Mouse (Mus musculus) neural tube, embryonic 12.5 days (tissue): ENCODE data around the gene Zcchc2. TPM values are rescaled to one million over a fixed set of nuclear protein-coding genes. Genes with fewer than 3 reads are reported as not detected.

Experiments
- ATAC-seq: fragments of 200-750 bp; cut with Nextera tagmentation; 2 replicates; pipeline ENCODE4 v1.8.0; 2017; ENCODE audit warnings: low read depth, mild to moderate bottlenecking, moderate TSS enrichment, moderate library complexity; ENCODE audit not compliant: low FRiP score
- H3K27ac ChIP-seq: fragments of 300-500 bp; sonication (generic); 2 replicates; pipeline ENCODE4 v1.5.1; 2016
- H3K27me3 ChIP-seq: fragments of 300-500 bp; sonication (generic); replicated peaks from 2 replicates; pipeline ENCODE4 v1.6.1; 2016; ENCODE audit warnings: mild to moderate bottlenecking
- H3K36me3 ChIP-seq: fragments of 300-500 bp; sonication (generic); 2 replicates; pipeline ENCODE4 v1.6.1; 2016; ENCODE audit warnings: mild to moderate bottlenecking
- H3K4me1 ChIP-seq: fragments of 300-500 bp; sonication (generic); 2 replicates; pipeline ENCODE4 v1.6.1; 2016
- H3K4me2 ChIP-seq: fragments of 300-500 bp; sonication (generic); replicated peaks from 2 replicates; pipeline ENCODE4 v1.6.1; 2016; ENCODE audit warnings: mild to moderate bottlenecking
- H3K4me3 ChIP-seq: fragments of 300-500 bp; sonication (generic); 2 replicates; pipeline ENCODE4 v1.5.1; 2016
- H3K9ac ChIP-seq: fragments of 300-500 bp; sonication (generic); 2 replicates; pipeline ENCODE4 v1.6.1; 2016; ENCODE audit warnings: mild to moderate bottlenecking
- H3K9me3 ChIP-seq: fragments of 300-500 bp; sonication (generic); 2 replicates; pipeline ENCODE4 v1.6.1; 2016; ENCODE audit warnings: mild to moderate bottlenecking
- WGBS: fragments of 180-500 bp; shearing (Covaris S2); methylation state at CpG from one replicate; pipeline ENCODE4 v1.1.7; 2016; 5-methylcytosine and 5-hydroxymethylcytosine counted together
- polyA plus RNA-seq: library from polyadenylated mRNA; unstranded; fragments of >200 nt; fragmentation: Nextera tagmentation; extraction: Ambion mirVana; gene quantifications from 2 replicates; pipeline ENCODE4 v1.2.1, GENCODE M21; 2016

Gene Zcchc2
- polyA plus RNA-seq, 1 experiment from 2014 or later: 1.9 TPM

GRCm38 (mm10) chr1:105991931-105992837 lies 2.0 kb downstream of the Zcchc2 start:
- 25% methylated on average over 17 of the region's 17 CpGs for WGBS
- Histone ChIP-seq H3K27me3 (no peaks in the 10 kb centered on the region), H3K9me3 (no peaks in the 10 kb centered on the region), H3K36me3 (no peaks in the 10 kb centered on the region), H3K4me2 (peak overlapping the region; percentile 98), H3K4me3 (peak overlapping the region; percentile 76), H3K9ac (peak overlapping the region; percentile 75; the same call in 1 of the 2 replicates), H3K4me1 (peaks cover 23% of the 10 kb centered on the region), H3K27ac (no peak overlapping the region)
- ATAC-seq: no peak

DNA sequence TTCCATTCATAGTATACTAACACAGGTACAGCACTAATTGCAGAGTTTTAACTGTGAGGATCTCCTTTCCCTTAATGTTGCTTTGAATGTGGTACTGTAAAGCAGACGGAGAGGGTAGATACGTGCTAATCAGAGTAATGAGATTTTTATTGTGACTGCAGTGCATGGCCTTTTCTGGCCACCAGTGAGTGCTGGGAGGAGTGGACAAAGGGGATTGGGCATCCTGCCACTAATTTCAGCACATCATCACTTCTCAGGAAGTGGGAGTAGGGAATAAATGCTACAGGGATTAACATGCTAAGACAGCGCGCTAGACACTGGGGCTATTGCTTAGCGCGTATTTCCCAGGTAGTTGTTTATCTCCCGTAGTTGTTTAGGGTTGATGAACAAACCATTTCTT lies 3.0 kb downstream of the Zcchc2 start:
- H3K4me1 ChIP-seq: peaks cover 23% of the 10 kb centered on the region
- H3K9ac ChIP-seq: 0 out of 2 replicates have a peak overlapping the region, but pooled peaks have one; percentile 65
- no peak for ATAC-seq
- no peaks in the 10 kb centered on the region for H3K36me3 ChIP-seq
- 9% methylated on average over 7 of the region's 7 CpGs for WGBS
- peak overlapping the region; percentile 75 for H3K4me3 ChIP-seq
- no peaks in the 10 kb centered on the region for H3K9me3 ChIP-seq
- peak overlapping the region; percentile 98 for H3K4me2 ChIP-seq
- H3K27me3 ChIP-seq: no peaks in the 10 kb centered on the region
- no peak overlapping the region for H3K27ac ChIP-seq

- Histone ChIP-seq H3K36me3 (no peaks in the 10 kb centered on the region), H3K4me1 (peaks cover 23% of the 10 kb centered on the region), H3K27me3 (no peaks in the 10 kb centered on the region), H3K27ac (no peak overlapping the region), H3K4me3 (peak overlapping the region; percentile 75), H3K9me3 (no peaks in the 10 kb centered on the region), H3K9ac (peak overlapping the region; percentile 65), H3K4me2 (peak overlapping the region; percentile 98)
- WGBS: under 1% methylated on average over 37 of the region's 37 CpGs
- peak; percentile 62 for ATAC-seq
These were observed 3.5 kb downstream of the Zcchc2 start for GRCm38 (mm10) chr1:105993601-105994209.

DNA sequence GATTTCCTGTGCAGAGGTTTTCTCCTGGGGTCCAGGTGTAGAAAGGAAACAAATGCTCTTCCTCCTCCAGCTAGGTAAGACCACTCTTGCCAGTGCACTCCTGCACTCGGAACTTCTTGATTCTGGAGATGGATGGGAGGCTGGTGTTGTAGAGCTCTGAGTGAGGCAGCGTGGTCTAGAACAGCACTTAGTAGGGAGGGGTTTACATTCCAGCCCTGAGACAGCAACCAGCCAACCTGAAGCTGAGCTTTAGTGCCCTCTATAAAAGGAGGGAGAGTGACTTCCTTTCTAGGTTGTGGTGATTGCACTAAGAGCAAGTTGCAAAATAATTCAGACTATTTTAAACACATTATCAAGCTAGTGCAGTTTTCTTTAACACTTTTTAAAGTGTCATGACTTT lies 5.8 kb downstream of the Zcchc2 start:
- H3K9me3 ChIP-seq: no peaks in the 10 kb centered on the region
- ATAC-seq: no peak
- no peak overlapping the region for H3K4me2 ChIP-seq
- H3K4me1 ChIP-seq: peaks cover 23% of the 10 kb centered on the region
- no peaks in the 10 kb centered on the region for H3K36me3 ChIP-seq
- H3K9ac ChIP-seq: no peak overlapping the region
- H3K27ac ChIP-seq: no peak overlapping the region
- H3K4me3 ChIP-seq: no peak overlapping the region
- WGBS: 45% methylated on average over 2 of the region's 2 CpGs
- no peaks in the 10 kb centered on the region for H3K27me3 ChIP-seq

- Histone ChIP-seq H3K36me3 (no peaks in the 10 kb centered on the region), H3K27ac (no peak overlapping the region), H3K4me1 (peaks cover 13% of the 10 kb centered on the region), H3K9me3 (no peaks in the 10 kb centered on the region), H3K9ac (no peak overlapping the region), H3K27me3 (no peaks in the 10 kb centered on the region), H3K4me2 (no peak overlapping the region), H3K4me3 (no peak overlapping the region)
- 64% methylated on average over 3 of the region's 3 CpGs for WGBS
- ATAC-seq: no peak
These were observed 7.1 kb downstream of the Zcchc2 start for GRCm38 (mm10) chr1:105997282-105997681.

- H3K4me1 ChIP-seq: no peaks in the 10 kb centered on the region
- ATAC-seq: no peak
- no peak overlapping the region for H3K9ac ChIP-seq
- H3K4me2 ChIP-seq: no peak overlapping the region
- H3K27ac ChIP-seq: no peak overlapping the region
- H3K9me3 ChIP-seq: no peaks in the 10 kb centered on the region
- no peak overlapping the region for H3K4me3 ChIP-seq
- peaks cover 8% of the 10 kb centered on the region for H3K36me3 ChIP-seq
- no peaks in the 10 kb centered on the region for H3K27me3 ChIP-seq
- 93% methylated on average over 2 of the region's 2 CpGs for WGBS
These were observed 9.6 kb downstream of the Zcchc2 start for GRCm38 (mm10) chr1:105999802-106000201.

DNA sequence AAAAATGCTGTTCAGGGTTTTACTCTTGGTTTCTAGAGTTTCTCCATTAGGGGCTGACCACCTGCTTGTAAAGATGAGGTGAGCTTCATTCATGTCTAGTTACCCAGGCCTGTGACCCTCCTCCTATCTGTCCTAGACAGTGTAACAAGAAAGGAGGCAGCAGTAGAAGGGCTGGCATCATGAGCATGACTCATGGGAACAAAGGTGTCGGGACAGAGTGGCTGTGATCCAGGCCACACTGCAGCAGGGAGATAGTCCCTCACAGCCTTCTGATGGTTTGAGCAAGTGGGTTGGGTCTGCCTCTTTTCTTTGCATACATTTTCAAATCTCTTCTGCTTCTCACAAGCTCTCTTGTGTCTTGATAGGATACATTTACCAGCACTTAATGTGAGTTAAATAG lies 17.4 kb downstream of the Zcchc2 start:
- no peak for ATAC-seq
- 84% methylated on average over 1 of the region's 1 CpGs for WGBS
- Histone ChIP-seq H3K4me3 (no peak overlapping the region), H3K4me2 (no peak overlapping the region), H3K9me3 (no peaks in the 10 kb centered on the region), H3K9ac (no peak overlapping the region), H3K36me3 (peaks cover 15% of the 10 kb centered on the region), H3K27ac (no peak overlapping the region), H3K27me3 (no peaks in the 10 kb centered on the region), H3K4me1 (no peaks in the 10 kb centered on the region)

DNA sequence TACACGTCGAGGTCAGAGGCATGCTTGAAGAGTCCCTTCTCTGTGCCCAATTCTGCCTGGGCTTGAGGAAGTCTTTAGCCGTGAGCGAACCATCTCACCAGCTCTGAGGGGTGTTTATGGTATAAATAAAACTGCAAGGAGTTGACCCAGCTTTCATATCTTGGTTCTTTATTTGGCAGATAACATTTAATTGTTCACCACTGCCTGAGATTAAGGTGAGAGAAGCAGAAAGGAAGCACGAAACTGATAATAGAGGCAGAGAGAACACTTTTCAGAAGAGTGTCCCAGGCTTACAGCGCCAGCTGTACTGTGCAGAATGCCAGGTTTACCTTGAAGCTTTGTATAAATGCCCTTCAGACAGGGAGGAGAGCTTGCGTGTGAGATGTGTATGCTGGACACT lies 20.9 kb downstream of the Zcchc2 start:
- no peak overlapping the region for H3K27ac ChIP-seq
- no peak overlapping the region for H3K4me2 ChIP-seq
- H3K9me3 ChIP-seq: no peaks in the 10 kb centered on the region
- H3K9ac ChIP-seq: no peak overlapping the region
- WGBS: 90% methylated on average over 7 of the region's 7 CpGs
- H3K27me3 ChIP-seq: no peaks in the 10 kb centered on the region
- no peak overlapping the region for H3K4me3 ChIP-seq
- H3K36me3 ChIP-seq: 0 out of 2 replicates have a peak, but pooled peaks cover 7% of the 10 kb centered on the region
- ATAC-seq: no peak
- H3K4me1 ChIP-seq: no peaks in the 10 kb centered on the region

DNA sequence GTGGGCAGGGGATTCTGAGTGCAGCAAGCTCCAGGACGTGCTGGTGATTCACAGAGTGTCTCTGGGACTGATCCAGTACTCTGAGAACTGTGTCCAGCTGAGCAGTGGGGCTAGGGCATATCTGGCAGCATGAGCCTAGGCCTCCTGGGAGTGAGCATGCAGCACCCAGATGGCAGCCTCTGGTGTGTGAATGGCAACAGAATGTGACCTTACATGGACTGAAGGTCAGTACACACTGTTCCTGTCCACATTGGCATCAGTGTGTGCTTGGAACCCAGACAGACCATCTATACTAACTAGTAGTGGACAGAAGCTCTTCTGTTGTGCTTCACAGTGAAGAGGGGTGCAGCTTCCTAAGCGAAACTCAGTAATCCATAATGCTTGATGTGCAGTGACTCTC lies 23.6 kb downstream of the Zcchc2 start:
- WGBS: 88% methylated on average over 2 of the region's 2 CpGs
- Histone ChIP-seq H3K9ac (no peak overlapping the region), H3K27me3 (no peaks in the 10 kb centered on the region), H3K36me3 (peaks cover 10% of the 10 kb centered on the region), H3K27ac (no peak overlapping the region), H3K4me3 (no peak overlapping the region), H3K4me1 (no peaks in the 10 kb centered on the region), H3K9me3 (no peaks in the 10 kb centered on the region), H3K4me2 (no peak overlapping the region)
- no peak for ATAC-seq

DNA sequence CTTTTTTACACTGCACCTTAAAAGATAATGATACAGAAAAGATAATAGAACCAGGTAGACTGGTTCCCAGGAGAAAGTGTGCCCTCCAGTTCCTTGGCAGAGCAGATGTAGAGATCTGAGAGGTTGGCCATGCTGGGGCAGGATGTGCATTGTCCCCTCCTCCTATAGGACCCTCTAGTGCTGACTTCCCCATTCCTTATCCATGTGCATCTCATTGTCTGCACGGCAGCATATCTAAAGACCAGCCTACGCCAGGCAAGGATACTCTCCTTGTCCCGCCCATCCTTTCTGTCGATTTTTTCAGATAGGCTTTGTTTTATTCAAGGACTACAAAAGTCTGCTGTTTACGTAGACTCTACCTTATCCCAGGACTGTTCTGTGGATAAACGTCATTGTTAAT lies 26.1 kb downstream of the Zcchc2 start:
- WGBS: 91% methylated on average over 6 of the region's 6 CpGs
- no peak for ATAC-seq
- Histone ChIP-seq H3K4me1 (no peaks in the 10 kb centered on the region), H3K4me3 (no peak overlapping the region), H3K27ac (no peak overlapping the region), H3K9ac (no peak overlapping the region), H3K9me3 (no peaks in the 10 kb centered on the region), H3K4me2 (no peak overlapping the region), H3K36me3 (peaks cover 16% of the 10 kb centered on the region), H3K27me3 (no peaks in the 10 kb centered on the region)

GRCm38 (mm10) chr1:106019854-106020253 lies 29.6 kb downstream of the Zcchc2 start:
- Histone ChIP-seq H3K9me3 (no peaks in the 10 kb centered on the region), H3K4me3 (no peak overlapping the region), H3K4me1 (no peaks in the 10 kb centered on the region), H3K9ac (no peak overlapping the region), H3K36me3 (peaks cover 22% of the 10 kb centered on the region), H3K27ac (no peak overlapping the region), H3K27me3 (no peaks in the 10 kb centered on the region), H3K4me2 (no peak overlapping the region)
- no peak for ATAC-seq
- WGBS: 78% methylated on average over 6 of the region's 6 CpGs

DNA sequence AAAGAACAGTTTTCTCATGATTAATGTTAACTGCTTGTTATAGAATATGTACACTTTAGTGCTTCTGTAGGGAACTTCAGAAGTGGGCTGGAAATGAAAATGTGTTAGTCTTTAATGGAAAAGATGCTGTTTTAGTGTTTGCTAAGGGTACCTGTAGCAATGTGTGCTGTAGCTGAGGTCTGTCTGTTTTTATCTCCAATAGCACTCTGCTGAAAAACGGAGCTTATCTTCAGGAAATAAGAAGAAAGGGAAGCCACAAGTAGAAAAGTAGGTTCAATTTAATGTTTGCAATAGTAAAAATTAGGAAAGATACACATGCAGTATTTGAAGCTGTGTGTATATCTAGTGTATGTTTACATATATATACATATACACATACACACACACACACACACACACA lies 32.8 kb downstream of the Zcchc2 start:
- WGBS: 81% methylated on average over 1 of the region's 1 CpGs
- H3K4me2 ChIP-seq: no peak overlapping the region
- H3K4me3 ChIP-seq: no peak overlapping the region
- H3K36me3 ChIP-seq: peaks cover 29% of the 10 kb centered on the region
- no peak overlapping the region for H3K27ac ChIP-seq
- H3K9ac ChIP-seq: no peak overlapping the region
- H3K9me3 ChIP-seq: no peaks in the 10 kb centered on the region
- no peaks in the 10 kb centered on the region for H3K27me3 ChIP-seq
- no peaks in the 10 kb centered on the region for H3K4me1 ChIP-seq
- no peak for ATAC-seq
